Mouse (Mus musculus): ENCODE results near the gene Smtn.

Smtn gene

GRCm38 (mm10) chr11:3526979-3527738 lies 13.3 kb downstream of the Smtn start:
- DNase-seq (ENCODE audit: low spot score): no peak

GRCm38 (mm10) chr11:3526207-3526606 lies 14.2 kb downstream of the Smtn start:
- no peak for DNase-seq (ENCODE audit: low spot score)

- no peak for DNase-seq (ENCODE audit: low spot score)
These were observed 14.9 kb downstream of the Smtn start for GRCm38 (mm10) chr11:3525560-3525959.

GRCm38 (mm10) chr11:3523840-3524582 lies 16.4 kb downstream of the Smtn start:
- no peak for DNase-seq (ENCODE audit: low spot score)

GRCm38 (mm10) chr11:3522285-3523000 lies 18.0 kb downstream of the Smtn start:
- no peak for DNase-seq (ENCODE audit: low spot score)

- no peak for DNase-seq (ENCODE audit: low spot score)
These were observed 18.8 kb downstream of the Smtn start for GRCm38 (mm10) chr11:3521339-3522224.

GRCm38 (mm10) chr11:3520919-3521318 lies 19.5 kb downstream of the Smtn start:
- DNase-seq (ENCODE audit: low spot score): no peak

GRCm38 (mm10) chr11:3519756-3520398 lies 20.5 kb downstream of the Smtn start:
- DNase-seq (ENCODE audit: low spot score): no peak

GRCm38 (mm10) chr11:3519051-3519726 lies 21.2 kb downstream of the Smtn start:
- DNase-seq (ENCODE audit: low spot score): no peak

- DNase-seq (ENCODE audit: low spot score): no peak
These were observed 22.3 kb downstream of the Smtn start for GRCm38 (mm10) chr11:3517846-3518732.

- DNase-seq (ENCODE audit: low spot score): peak; percentile 67
These were observed 23.3 kb downstream of the Smtn start for GRCm38 (mm10) chr11:3516859-3517845.

GRCm38 (mm10) chr11:3516121-3516520 lies 24.3 kb downstream of the Smtn start:
- DNase-seq (ENCODE audit: low spot score): no peak

GRCm38 (mm10) chr11:3515637-3516036 lies 24.8 kb downstream of the Smtn start:
- no peak for DNase-seq (ENCODE audit: low spot score)

- DNase-seq (ENCODE audit: low spot score): no peak
These were observed 25.2 kb downstream of the Smtn start for GRCm38 (mm10) chr11:3515216-3515615.

- DNase-seq (ENCODE audit: low spot score): peak; percentile 91
These were observed 25.8 kb downstream of the Smtn start, which contains the start of gene Selenom for GRCm38 (mm10) chr11:3514529-3515054. TSS of gene Selenom (plus strand) at chr11:3514684.

- DNase-seq (ENCODE audit: low spot score): no peak
These were observed 27.1 kb downstream of the Smtn start for GRCm38 (mm10) chr11:3513291-3513690.

GRCm38 (mm10) chr11:3510321-3510720 lies 30.1 kb downstream of the Smtn start:
- no peak for DNase-seq (ENCODE audit: low spot score)
